Mouse (Mus musculus) kidney, embryonic 15.5 days (tissue): ENCODE measurements around the gene Pfkp. TPM values are rescaled to one million over a fixed set of nuclear protein-coding genes. Genes with fewer than 3 reads are reported as not detected.

Source experiments
- ATAC-seq: fragments of 200-750 bp; cut with Nextera tagmentation; replicated peaks from 2 replicates; pipeline ENCODE4 v1.8.0; 2017; ENCODE audit warnings: moderate TSS enrichment; ENCODE audit not compliant: low FRiP score
- H3K27ac ChIP-seq: fragments of 300-500 bp; sonication (generic); 2 replicates; pipeline ENCODE4 v1.5.1; 2015; ENCODE audit warnings: mild to moderate bottlenecking, inconsistent platforms
- H3K27me3 ChIP-seq: fragments of 300-500 bp; sonication (generic); 2 replicates; pipeline ENCODE4 v1.6.1; 2015; ENCODE audit warnings: inconsistent platforms
- H3K36me3 ChIP-seq: fragments of 300-500 bp; sonication (generic); 2 replicates; pipeline ENCODE4 v1.6.1; 2015; ENCODE audit warnings: inconsistent platforms
- H3K4me1 ChIP-seq: fragments of 300-500 bp; sonication (generic); 2 replicates; pipeline ENCODE4 v1.6.1; 2015; ENCODE audit warnings: inconsistent platforms
- H3K4me2 ChIP-seq: fragments of 300-500 bp; sonication (generic); 2 replicates; pipeline ENCODE4 v1.6.1; 2015; ENCODE audit warnings: moderate library complexity, mild to moderate bottlenecking, inconsistent platforms
- H3K4me3 ChIP-seq: fragments of 300-500 bp; sonication (generic); replicated peaks from 2 replicates; pipeline ENCODE4 v1.5.1; 2015; ENCODE audit warnings: mild to moderate bottlenecking, inconsistent platforms
- H3K9ac ChIP-seq: fragments of 300-500 bp; sonication (generic); 2 replicates; pipeline ENCODE4 v1.6.1; 2015; ENCODE audit warnings: mild to moderate bottlenecking, inconsistent platforms
- H3K9me3 ChIP-seq: fragments of 300-500 bp; sonication (generic); replicated peaks from 2 replicates; pipeline ENCODE4 v1.6.1; 2016; ENCODE audit warnings: inconsistent platforms
- WGBS: fragments of 180-500 bp; shearing (Covaris S2); methylation state at CpG from one replicate; pipeline ENCODE4 v1.1.7; 2015; ENCODE audit warnings: mixed read lengths; 5-methylcytosine and 5-hydroxymethylcytosine counted together
- polyA plus RNA-seq: library from polyadenylated mRNA; unstranded; fragments of >200 nt; fragmentation: Nextera tagmentation; extraction: Ambion mirVana; gene quantifications from 2 replicates; pipeline ENCODE4 v1.2.1, GENCODE M21; 2015

Pfkp gene
- polyA plus RNA-seq, 1 experiment from 2014 or later: 28.3 TPM

DNA sequence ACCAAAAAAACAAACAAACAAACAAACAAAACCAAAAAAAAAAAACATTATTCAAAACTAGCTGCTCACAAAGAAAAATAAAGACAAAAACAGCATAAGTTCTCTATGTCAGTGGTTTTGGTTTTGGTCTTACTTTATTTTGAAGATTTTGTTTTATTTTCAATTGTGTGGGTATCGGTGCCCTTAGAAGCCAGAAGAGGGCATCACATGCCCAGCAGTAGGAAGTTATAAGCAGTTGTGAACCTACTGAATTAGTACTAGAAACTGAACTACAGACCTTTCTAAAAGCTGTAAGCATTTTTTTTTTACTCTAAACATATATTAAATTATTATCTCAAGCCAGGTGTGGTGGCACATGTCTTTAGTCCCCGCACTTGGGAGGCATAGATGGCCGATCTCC lies 21.2 kb downstream of the Pfkp start:
- Histone ChIP-seq H3K27me3 (no peaks in the 10 kb centered on the region), H3K36me3 (no peaks in the 10 kb centered on the region), H3K4me3 (no peak overlapping the region), H3K4me2 (no peak overlapping the region), H3K27ac (no peak overlapping the region), H3K9ac (no peak overlapping the region), H3K9me3 (no peaks in the 10 kb centered on the region), H3K4me1 (peaks cover 6% of the 10 kb centered on the region; the same call in 1 of the 2 replicates)
- ATAC-seq: no peak
- 95% methylated on average over 3 of the region's 3 CpGs for WGBS

DNA sequence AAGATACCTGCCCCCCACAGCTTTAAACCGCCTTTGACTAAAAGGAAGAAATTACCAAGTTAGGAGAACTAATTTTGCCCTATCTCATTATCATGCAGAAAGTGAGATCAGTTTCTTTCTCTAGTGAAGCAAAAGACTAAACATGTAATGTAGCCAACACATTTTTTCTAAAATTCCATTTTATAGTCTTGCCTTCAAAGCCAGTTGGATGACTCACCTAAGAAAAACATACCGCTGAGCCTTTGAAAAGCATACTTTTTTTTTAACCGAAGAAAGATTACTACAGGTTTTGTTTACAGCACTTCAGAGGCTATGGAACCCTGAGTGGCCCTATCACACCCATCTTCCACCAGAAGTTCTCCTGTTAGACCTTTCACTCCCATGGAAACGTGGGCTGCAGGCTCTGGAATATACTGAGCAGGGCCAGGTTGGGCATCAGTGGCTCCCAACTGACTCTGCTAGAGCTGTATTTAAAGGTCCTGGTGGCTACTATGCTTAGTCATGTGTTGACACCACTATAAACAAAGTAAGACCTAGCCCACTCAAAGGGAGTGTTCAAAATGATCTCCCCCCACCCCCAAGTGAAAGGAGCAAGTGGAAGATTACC lies 22.0 kb downstream of the Pfkp start:
- Histone ChIP-seq H3K4me1 (no peaks in the 10 kb centered on the region; the same call in 1 of the 2 replicates), H3K9ac (no peak overlapping the region), H3K27me3 (no peaks in the 10 kb centered on the region), H3K4me2 (no peak overlapping the region), H3K4me3 (no peak overlapping the region), H3K27ac (no peak overlapping the region), H3K9me3 (no peaks in the 10 kb centered on the region), H3K36me3 (no peaks in the 10 kb centered on the region)
- ATAC-seq: no peak
- 64% methylated on average over 4 of the region's 4 CpGs for WGBS

DNA sequence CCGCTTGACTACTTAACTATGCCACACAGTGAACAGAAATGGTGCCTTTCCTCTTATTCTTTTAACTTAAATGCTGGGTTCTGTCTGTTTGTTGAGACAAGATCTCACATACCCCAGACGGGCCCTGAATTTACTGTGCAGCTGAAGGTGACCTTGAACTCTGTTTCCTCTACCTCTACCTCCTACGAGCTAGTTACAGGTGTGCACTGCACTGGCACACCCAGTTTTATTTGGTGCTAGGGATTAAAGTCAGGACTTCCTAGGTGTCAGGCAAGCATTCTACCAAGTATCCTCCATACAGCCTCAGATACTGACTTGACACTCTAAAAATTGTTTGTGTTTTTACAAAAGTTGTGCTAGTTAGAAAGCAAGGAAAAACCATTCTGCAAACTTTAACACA lies 22.6 kb downstream of the Pfkp start:
- Histone ChIP-seq H3K36me3 (no peaks in the 10 kb centered on the region), H3K4me3 (no peak overlapping the region), H3K27ac (no peak overlapping the region), H3K4me2 (no peak overlapping the region), H3K4me1 (no peaks in the 10 kb centered on the region), H3K27me3 (no peaks in the 10 kb centered on the region), H3K9ac (no peak overlapping the region), H3K9me3 (no peaks in the 10 kb centered on the region)
- 75% methylated on average over 3 of the region's 3 CpGs for WGBS
- ATAC-seq: no peak

DNA sequence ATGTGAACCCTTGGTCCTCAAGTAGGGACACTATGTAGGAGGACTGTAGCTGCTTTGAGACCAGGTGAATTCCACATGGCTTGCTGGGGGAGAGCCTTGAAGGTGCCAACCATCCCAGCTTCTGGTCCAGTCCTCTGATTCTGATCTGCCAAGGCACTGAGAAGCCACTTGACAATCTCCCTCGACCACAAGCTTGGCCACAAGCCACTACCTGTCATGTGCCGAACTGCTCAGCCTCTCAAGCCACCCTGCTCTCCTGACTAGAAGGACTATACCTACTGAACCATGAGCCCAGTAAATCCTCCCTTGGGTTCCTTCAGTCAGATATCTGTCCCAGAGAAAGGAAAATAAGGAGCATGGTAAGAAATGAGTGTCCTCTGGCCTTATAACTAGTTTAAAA lies 24.0 kb downstream of the Pfkp start:
- 75% methylated on average over 2 of the region's 2 CpGs for WGBS
- Histone ChIP-seq H3K36me3 (no peaks in the 10 kb centered on the region), H3K9ac (no peak overlapping the region), H3K4me1 (no peaks in the 10 kb centered on the region), H3K27ac (no peak overlapping the region), H3K4me3 (no peak overlapping the region), H3K27me3 (no peaks in the 10 kb centered on the region), H3K4me2 (no peak overlapping the region), H3K9me3 (no peaks in the 10 kb centered on the region)
- ATAC-seq: no peak

DNA sequence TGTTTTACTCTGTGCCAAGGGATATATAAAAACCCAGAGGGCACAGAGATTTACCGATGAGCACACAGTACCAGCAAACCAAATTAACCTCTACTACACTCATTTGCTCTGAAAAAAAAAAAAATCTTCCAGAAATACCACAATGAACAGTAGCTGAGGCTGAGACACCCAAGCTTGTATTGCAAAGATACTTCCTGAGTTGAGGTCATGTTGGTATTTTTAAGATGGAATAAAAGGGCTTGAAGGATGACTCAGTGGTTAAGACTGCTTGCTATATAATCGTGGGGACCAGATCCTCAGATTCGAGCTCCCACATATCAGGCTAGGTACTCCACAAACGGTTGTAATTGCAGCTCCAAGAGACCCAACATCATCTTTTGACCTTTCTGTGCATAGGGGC lies 24.5 kb downstream of the Pfkp start:
- Histone ChIP-seq H3K4me3 (no peak overlapping the region), H3K9me3 (no peaks in the 10 kb centered on the region), H3K4me1 (no peaks in the 10 kb centered on the region), H3K36me3 (no peaks in the 10 kb centered on the region), H3K9ac (no peak overlapping the region), H3K4me2 (no peak overlapping the region), H3K27ac (no peak overlapping the region), H3K27me3 (no peaks in the 10 kb centered on the region)
- no peak for ATAC-seq
- 84% methylated on average over 4 of the region's 4 CpGs for WGBS

DNA sequence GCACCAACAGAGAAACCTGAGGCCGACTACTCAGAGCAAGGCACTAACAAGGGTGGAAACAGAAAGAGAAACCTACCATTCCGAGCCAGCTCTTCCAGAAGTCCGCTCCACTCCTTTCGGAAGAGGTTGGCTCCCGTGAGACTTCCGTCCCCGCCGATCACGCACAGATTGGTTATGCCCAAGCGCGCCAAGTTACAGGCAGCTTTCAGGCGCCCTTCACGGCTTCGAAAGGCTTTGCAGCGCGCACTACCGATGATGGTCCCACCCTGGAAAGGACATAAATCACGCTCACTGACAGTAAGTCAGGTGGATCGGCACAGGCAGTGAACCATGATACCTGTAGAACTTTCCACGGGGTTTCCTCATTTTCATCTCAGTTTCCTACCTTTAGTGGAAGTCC lies 26.7 kb downstream of the Pfkp start:
- H3K4me3 ChIP-seq: no peak overlapping the region
- 93% methylated on average over 20 of the region's 20 CpGs for WGBS
- H3K4me2 ChIP-seq: no peak overlapping the region
- H3K4me1 ChIP-seq: no peaks in the 10 kb centered on the region
- H3K9me3 ChIP-seq: no peaks in the 10 kb centered on the region
- no peak overlapping the region for H3K9ac ChIP-seq
- ATAC-seq: no peak
- H3K27ac ChIP-seq: no peak overlapping the region
- H3K36me3 ChIP-seq: no peaks in the 10 kb centered on the region
- no peaks in the 10 kb centered on the region for H3K27me3 ChIP-seq

- WGBS: 89% methylated on average over 3 of the region's 3 CpGs
- H3K9ac ChIP-seq: no peak overlapping the region
- H3K9me3 ChIP-seq: no peaks in the 10 kb centered on the region
- no peak overlapping the region for H3K4me2 ChIP-seq
- no peaks in the 10 kb centered on the region for H3K27me3 ChIP-seq
- no peaks in the 10 kb centered on the region for H3K36me3 ChIP-seq
- ATAC-seq: no peak
- no peak overlapping the region for H3K4me3 ChIP-seq
- H3K4me1 ChIP-seq: no peaks in the 10 kb centered on the region
- no peak overlapping the region for H3K27ac ChIP-seq
These were observed 28.3 kb downstream of the Pfkp start for GRCm38 (mm10) chr13:6620250-6620649.

DNA sequence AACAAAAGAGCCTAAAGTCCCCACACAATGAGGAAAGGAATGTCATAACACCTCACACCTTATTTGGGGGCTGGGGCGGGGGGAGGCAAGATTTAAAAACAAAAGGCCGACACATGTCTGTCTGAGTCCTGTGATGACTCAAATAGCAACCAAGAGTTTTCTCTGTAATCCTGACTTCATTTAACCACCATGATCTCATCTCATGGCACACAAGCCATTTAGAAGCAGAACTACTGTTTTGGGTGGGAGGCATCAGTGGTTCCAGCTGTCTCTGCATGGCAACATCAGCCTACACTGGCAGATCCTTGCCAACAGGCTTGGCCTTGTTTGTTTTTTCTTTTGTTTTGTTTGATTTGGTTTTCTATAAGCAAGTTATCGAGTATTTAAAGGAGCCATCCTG lies 29.9 kb downstream of the Pfkp start:
- no peak overlapping the region for H3K4me2 ChIP-seq
- no peaks in the 10 kb centered on the region for H3K9me3 ChIP-seq
- 83% methylated on average over 3 of the region's 3 CpGs for WGBS
- no peak overlapping the region for H3K4me3 ChIP-seq
- no peaks in the 10 kb centered on the region for H3K27me3 ChIP-seq
- no peaks in the 10 kb centered on the region for H3K36me3 ChIP-seq
- H3K4me1 ChIP-seq: no peaks in the 10 kb centered on the region
- no peak overlapping the region for H3K27ac ChIP-seq
- no peak overlapping the region for H3K9ac ChIP-seq
- ATAC-seq: no peak

DNA sequence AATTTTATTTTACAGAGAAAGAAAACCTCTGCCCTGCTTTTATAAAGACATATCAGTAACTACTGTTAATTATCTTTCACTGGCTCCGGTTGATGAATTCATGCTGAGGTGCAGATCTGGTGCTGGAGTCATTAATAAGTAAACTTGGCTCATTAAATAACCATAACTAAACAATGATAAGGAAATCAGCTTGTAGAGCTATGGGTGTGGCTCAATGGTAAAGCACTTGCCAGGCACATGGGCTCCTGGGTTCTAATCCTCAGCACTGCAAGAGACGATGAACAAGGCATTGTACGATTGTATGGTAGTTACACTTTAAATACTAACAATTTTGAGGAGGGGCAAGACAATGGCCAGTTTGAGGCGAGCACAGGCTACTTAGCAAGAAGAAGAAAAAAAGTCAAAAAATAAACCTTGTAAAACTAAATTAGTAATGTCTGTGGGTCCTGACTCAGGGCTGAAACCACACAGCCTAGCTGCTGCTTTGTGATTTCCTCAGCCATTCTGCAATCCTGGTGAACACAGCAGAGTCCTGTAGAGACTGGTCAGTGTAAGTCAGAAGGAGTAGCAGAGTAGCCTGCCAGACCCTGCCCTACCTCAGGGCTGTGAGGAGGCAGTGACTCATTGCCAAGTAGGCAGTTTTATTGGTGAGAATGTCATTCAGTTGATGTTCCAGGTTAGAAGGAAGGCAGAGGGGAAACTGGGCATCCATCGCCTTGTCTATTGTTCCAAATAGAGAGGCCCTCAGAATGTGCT lies 34.7 kb downstream of the Pfkp start:
- WGBS: 91% methylated on average over 5 of the region's 5 CpGs
- no peak overlapping the region for H3K4me2 ChIP-seq
- no peak for ATAC-seq

DNA sequence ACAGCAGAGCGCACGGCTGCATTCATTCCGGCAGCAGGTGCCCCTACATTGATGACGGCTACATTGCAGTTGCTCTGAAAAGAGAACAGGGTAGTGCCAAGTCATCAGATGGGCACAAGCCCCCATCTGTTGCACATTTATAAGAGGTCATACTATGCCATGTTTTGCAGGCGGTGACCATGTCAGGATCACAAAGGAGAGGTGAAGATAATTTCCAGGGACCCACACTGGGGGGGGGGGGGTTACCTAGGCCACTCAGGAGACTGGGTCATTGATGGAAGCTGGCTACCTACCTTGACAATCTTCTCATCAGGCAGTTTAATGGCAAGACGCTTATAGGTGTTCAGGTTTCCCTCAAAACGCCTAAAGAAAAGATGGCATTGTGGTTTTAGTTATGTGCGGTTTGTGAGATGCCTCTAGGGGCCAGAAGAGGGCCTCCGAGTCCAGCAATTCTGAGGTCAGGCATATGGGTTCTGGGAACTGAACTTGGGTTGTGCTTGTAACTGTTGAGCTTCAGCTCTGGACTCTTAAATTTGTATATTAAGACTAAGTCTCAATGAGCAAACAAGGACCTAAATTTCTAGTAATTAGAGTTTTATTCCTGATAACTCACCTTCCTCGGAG lies 45.7 kb downstream of the Pfkp start:
- Histone ChIP-seq H3K27ac (no peak overlapping the region), H3K4me1 (no peaks in the 10 kb centered on the region), H3K9me3 (no peaks in the 10 kb centered on the region), H3K27me3 (no peaks in the 10 kb centered on the region), H3K36me3 (no peaks in the 10 kb centered on the region), H3K4me2 (no peak overlapping the region), H3K4me3 (no peak overlapping the region), H3K9ac (no peak overlapping the region)
- 85% methylated on average over 10 of the region's 10 CpGs for WGBS
- ATAC-seq: no peak

More for the DNA sequence above, 34.7 kb downstream of the Pfkp start:
- Histone ChIP-seq H3K36me3 (no peaks in the 10 kb centered on the region), H3K4me1 (no peaks in the 10 kb centered on the region), H3K9ac (no peak overlapping the region), H3K4me3 (no peak overlapping the region), H3K27me3 (no peaks in the 10 kb centered on the region), H3K9me3 (no peaks in the 10 kb centered on the region), H3K27ac (no peak overlapping the region)

GRCm38 (mm10) chr13:6601676-6602075 lies 46.9 kb downstream of the Pfkp start:
- Histone ChIP-seq H3K9ac (no peak overlapping the region), H3K9me3 (no peaks in the 10 kb centered on the region), H3K27ac (no peak overlapping the region), H3K4me2 (no peak overlapping the region), H3K4me3 (no peak overlapping the region), H3K4me1 (no peaks in the 10 kb centered on the region), H3K27me3 (no peaks in the 10 kb centered on the region), H3K36me3 (no peaks in the 10 kb centered on the region)
- WGBS: 84% methylated on average over 2 of the region's 2 CpGs
- no peak for ATAC-seq

GRCm38 (mm10) chr13:6600626-6601025 lies 48.0 kb downstream of the Pfkp start:
- Histone ChIP-seq H3K36me3 (no peaks in the 10 kb centered on the region), H3K4me3 (no peak overlapping the region), H3K9me3 (no peaks in the 10 kb centered on the region), H3K4me1 (no peaks in the 10 kb centered on the region), H3K27me3 (no peaks in the 10 kb centered on the region), H3K27ac (no peak overlapping the region), H3K9ac (no peak overlapping the region), H3K4me2 (no peak overlapping the region)
- no peak for ATAC-seq
- 84% methylated on average over 8 of the region's 8 CpGs for whole genome bisulfite sequencing
